Mouse (Mus musculus) midbrain, embryonic 12.5 days (tissue): ENCODE results near the gene Tm4sf5. TPM values are rescaled to one million over a fixed set of nuclear protein-coding genes. Genes with fewer than 3 reads are reported as not detected.

Experiments used
- polyA plus RNA-seq: library from polyadenylated mRNA; unstranded; fragments of >200 nt; fragmentation: Nextera tagmentation; extraction: Ambion mirVana; gene quantifications from 2 replicates; pipeline ENCODE4 v1.2.1, GENCODE M21; 2016

The Tm4sf5 gene
- polyA plus RNA-seq, 1 experiment from 2014 or later = 0.46 TPM

Other genes with a start within 250 kb of the Tm4sf5 start
- 1.7 and 1.8 TPM in 2 replicates for gene Alox12, start 249.9 kb upstream of the Tm4sf5 start, polyA plus RNA-seq
- gene Alox12e, start 182.6 kb upstream of the Tm4sf5 start, polyA plus RNA-seq = not detected in 2 replicates
- 0.14 and 0.21 TPM in 2 replicates for gene Alox15, start 153.2 kb upstream of the Tm4sf5 start, polyA plus RNA-seq
- gene Pelp1, start 95.2 kb upstream of the Tm4sf5 start, polyA plus RNA-seq = 40.0 and 40.3 TPM in 2 replicates
- 37.0 and 41.1 TPM in 2 replicates for gene Arrb2, start 72.6 kb upstream of the Tm4sf5 start, polyA plus RNA-seq
- gene Med11, start 53.3 kb upstream of the Tm4sf5 start, polyA plus RNA-seq = 37.6 and 39.2 TPM in 2 replicates
- gene Zmynd15, start 45.8 kb upstream of the Tm4sf5 start, polyA plus RNA-seq = 0.21 and 0.33 TPM in 2 replicates
- 1.6 and 1.7 TPM in 2 replicates for gene Cxcl16, start 45.3 kb upstream of the Tm4sf5 start, polyA plus RNA-seq
- gene Vmo1, start 9.4 kb downstream of the Tm4sf5 start, polyA plus RNA-seq = not detected in 2 replicates
- 0.26 TPM in 1 of 2 replicates, not detected in the other for gene Gltpd2, start 14.0 kb downstream of the Tm4sf5 start, polyA plus RNA-seq
- 774 and 783 TPM in 2 replicates for gene Psmb6, start 20.1 kb downstream of the Tm4sf5 start, polyA plus RNA-seq
- gene Gm40193, start 27.7 kb downstream of the Tm4sf5 start, polyA plus RNA-seq = not detected in 2 replicates
- gene Pld2, start 34.8 kb downstream of the Tm4sf5 start, polyA plus RNA-seq = 4.0 and 5.7 TPM in 2 replicates
- gene Mink1, start 57.6 kb downstream of the Tm4sf5 start, polyA plus RNA-seq = 14.7 and 16.8 TPM in 2 replicates
- gene 4930544D05Rik, start 110.6 kb downstream of the Tm4sf5 start, polyA plus RNA-seq = not detected in 2 replicates
- gene Chrne, start 114.0 kb downstream of the Tm4sf5 start, polyA plus RNA-seq = 0.32 TPM in 1 of 2 replicates, not detected in the other
- 0.35 and 0.37 TPM in 2 replicates for gene Gp1ba, start 133.9 kb downstream of the Tm4sf5 start, polyA plus RNA-seq
- gene Rnf167, start 142.0 kb downstream of the Tm4sf5 start, polyA plus RNA-seq = 96.6 and 101 TPM in 2 replicates
- 138 and 149 TPM in 2 replicates for gene Slc25a11, start 142.2 kb downstream of the Tm4sf5 start, polyA plus RNA-seq
- 1,047 and 1,099 TPM in 2 replicates for gene Pfn1, start 149.4 kb downstream of the Tm4sf5 start, polyA plus RNA-seq
- gene Eno3, start 152.0 kb downstream of the Tm4sf5 start, polyA plus RNA-seq = 12.0 and 12.7 TPM in 2 replicates
- 156 and 160 TPM in 2 replicates for gene Spag7, start 164.2 kb downstream of the Tm4sf5 start, polyA plus RNA-seq
- 13.0 and 14.9 TPM in 2 replicates for gene Camta2, start 182.9 kb downstream of the Tm4sf5 start, polyA plus RNA-seq
- gene Inca1, start 194.9 kb downstream of the Tm4sf5 start, polyA plus RNA-seq = 0.86 and 1.3 TPM in 2 replicates
- gene Kif1c, start 195.3 kb downstream of the Tm4sf5 start, polyA plus RNA-seq = 2.0 and 2.2 TPM in 2 replicates